Mouse (Mus musculus): Measurements from ENCODE around the gene Gal3st4.

GRCm38 (mm10) chr5:138258542-138258941, 14.1 kb downstream of the Gal3st4 start:
- TF ChIP-seq CTCF (IDR thresholded peaks at IDR 0.05; ENCODE audit: insufficient read depth, low read length) (no peak), POLR2A (IDR thresholded peaks at IDR 0.05; ENCODE audit: borderline replicate concordance, extremely low read depth, low read depth, low read length) (no peak)

Data from lung, adult 2 months (tissue).